ENCODE assay signal across 8 mouse cellular contexts in the genomic region with DNA sequence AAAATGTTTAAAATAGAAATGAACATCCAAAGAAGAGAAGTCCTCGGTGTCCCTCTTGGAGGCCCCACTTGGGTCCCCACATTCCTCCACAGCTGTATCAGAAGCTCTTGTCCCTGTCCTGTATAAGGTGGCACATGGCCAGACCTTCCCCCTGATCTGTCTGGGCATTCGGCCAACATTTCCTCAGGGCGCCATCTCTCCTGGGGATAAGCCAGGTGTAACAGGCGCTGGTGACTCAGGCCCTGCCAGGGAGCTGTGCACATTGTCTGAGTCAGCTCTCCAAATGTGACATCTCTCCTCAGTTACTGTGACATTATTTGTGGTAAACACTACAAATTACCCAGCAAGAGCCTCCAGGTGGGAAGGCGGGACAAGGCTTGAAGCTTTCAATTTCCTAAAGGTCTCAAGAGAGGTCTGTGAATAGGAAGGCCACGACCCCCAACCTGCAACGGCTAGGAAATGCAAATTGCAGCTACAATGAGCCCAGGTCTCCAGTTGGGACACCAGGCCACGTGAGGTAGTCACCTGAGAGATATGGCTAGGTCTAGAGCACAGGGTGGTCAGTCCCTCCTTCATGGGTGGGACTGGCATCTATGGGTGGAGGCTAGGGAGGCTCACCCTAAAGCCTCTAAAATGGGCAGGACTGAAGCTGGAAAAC. TPM values are rescaled to one million over a fixed set of nuclear protein-coding genes. Genes with fewer than 3 reads are reported as not detected.
DNase-seq lines count a peak whose midpoint lies in the region; ATAC-seq and TF ChIP-seq lines count a peak whose summit lies in the region.

No protein-coding gene starts in this region.

- TF ChIP-seq CTCF in gastrocnemius, adult 2 months (IDR thresholded peaks at IDR 0.05): no peak

- peak overlapping the region; percentile 39 for H3K27ac ChIP-seq in gastrocnemius, adult 2 months
- no peak overlapping the region for H3K27ac ChIP-seq in embryonic facial prominence, embryonic 14.5 days (replicated peaks; ENCODE audit: low read depth, low read length)

- H3K36me3 ChIP-seq in embryonic facial prominence, embryonic 14.5 days (ENCODE audit: control insufficient read depth, insufficient read depth, low read length): no peaks in the 10 kb centered on the region

- peak; percentile 56 for DNase-seq in gastrocnemius, adult 2 months
- no peak for DNase-seq in gastrocnemius, postnatal 4 days (ENCODE audit: low spot score in 2 of 2)
- DNase-seq in R1 (ENCODE audit: low read depth, low spot score): peak; percentile 80
- peak; percentile 77 for DNase-seq in embryonic facial prominence, embryonic 14.5 days (ENCODE audit: low spot score)
- peak; percentile 76 for DNase-seq in heart, postnatal 25 days (ENCODE audit: low spot score)
- DNase-seq in layer of hippocampus, postnatal 10 days (ENCODE audit: low spot score in 2 of 2): peak; percentile 63 to 66
- no peak for DNase-seq in spleen, postnatal 10 days (ENCODE audit: low spot score in 2 of 2)

- ATAC-seq in embryonic facial prominence, embryonic 14.5 days (ENCODE audit: low read depth): peak; percentile 84
- ATAC-seq in megakaryocyte-erythroid progenitor cell, adult 5-6 weeks (replicated peaks; ENCODE audit: low FRiP score, low TSS enrichment, poor library complexity, severe bottlenecking): peak; percentile 50

- WGBS in embryonic facial prominence, embryonic 14.5 days: 44% methylated on average over 8 of the region's 8 CpGs

- no peak overlapping the region for H3K9ac ChIP-seq in embryonic facial prominence, embryonic 14.5 days (ENCODE audit: low read depth, low read length)

- H3K4me3 ChIP-seq in gastrocnemius, adult 2 months: no peak overlapping the region
- H3K4me3 ChIP-seq in embryonic facial prominence, embryonic 14.5 days (ENCODE audit: low read depth, low read length): no peak overlapping the region

- H3K4me2 ChIP-seq in embryonic facial prominence, embryonic 14.5 days (ENCODE audit: low read depth, low read length): no peak overlapping the region

- no peaks in the 10 kb centered on the region for H3K9me3 ChIP-seq in embryonic facial prominence, embryonic 14.5 days (ENCODE audit: control insufficient read depth, low read length)

- no peaks in the 10 kb centered on the region for H3K27me3 ChIP-seq in embryonic facial prominence, embryonic 14.5 days (replicated peaks; ENCODE audit: control insufficient read depth, insufficient read depth, low read length)

- no peaks in the 10 kb centered on the region for H3K4me1 ChIP-seq in embryonic facial prominence, embryonic 14.5 days (ENCODE audit: control insufficient read depth, insufficient read depth, low read length)

- intact Hi-C loops in gastrocnemius, adult 2 months (cut with DNase I): no loop called here
- intact Hi-C loops in heart, postnatal 25 days (cut with DNase I): no loop called here

RNA-seq across cellular contexts. Expression of gene Gm10282, which starts 5.9 kb away (rescaled TPM):
- 1 to 10 TPM; 2.8 to 4.8 TPM for total RNA-seq in gastrocnemius, adult 2 months (2021)
- 10 to 100 TPM; 29.3 to 31.8 TPM for total RNA-seq in gastrocnemius, postnatal 4 days (2021)
- polyA plus RNA-seq in embryonic facial prominence, embryonic 14.5 days (2014; fragmentation: Nextera tagmentation; extraction: Ambion mirVana): 23.1 and 26.5 TPM in 2 replicates
- total RNA-seq in heart, postnatal 25 days (2021): 10 to 100 TPM in 1 of 2 experiments, 1 to 10 TPM in 1; 7.6 to 10.1 TPM
- total RNA-seq in layer of hippocampus, postnatal 10 days (2021): 10 to 100 TPM; 10.9 to 15.9 TPM
- total RNA-seq in megakaryocyte-erythroid progenitor cell, adult 5-6 weeks (2014; fragmentation: Nextera tagmentation): 6.8 and 12.5 TPM in 2 replicates
- 7.4 and 11.2 TPM in 2 replicates for total RNA-seq in megakaryocyte-erythroid progenitor cell, adult 5-6 weeks (2017)

RNA-seq across cellular contexts. Expression of gene Klf2, which starts 7.9 kb away (rescaled TPM):
- 10 to 100 TPM in 1 of 2 experiments, 1 to 10 TPM in 1; 9.1 to 38.9 TPM for total RNA-seq in gastrocnemius, adult 2 months (2021)
- total RNA-seq in gastrocnemius, postnatal 4 days (2021): 10 to 100 TPM; 40.0 to 47.7 TPM
- polyA plus RNA-seq in embryonic facial prominence, embryonic 14.5 days (2014; fragmentation: Nextera tagmentation; extraction: Ambion mirVana): 19.9 and 22.1 TPM in 2 replicates
- 10 to 100 TPM; 48.2 to 62.5 TPM for total RNA-seq in heart, postnatal 25 days (2021)
- 10 to 100 TPM; 19.5 to 21.4 TPM for total RNA-seq in layer of hippocampus, postnatal 10 days (2021)
- 4.0 and 4.4 TPM in 2 replicates for total RNA-seq in megakaryocyte-erythroid progenitor cell, adult 5-6 weeks (2014; fragmentation: Nextera tagmentation)
- 2.3 and 5.1 TPM in 2 replicates for total RNA-seq in megakaryocyte-erythroid progenitor cell, adult 5-6 weeks (2017)

Comparison
In these comparisons a context has a peak if more than half of its experiments do, and no peak if none do; other contexts are left out.
1. DNase-seq: peak in gastrocnemius, adult 2 months (single experiment), R1 (single experiment), embryonic facial prominence, embryonic 14.5 days (single experiment), heart, postnatal 25 days (single experiment) and layer of hippocampus, postnatal 10 days (2 of 2); none in gastrocnemius, postnatal 4 days (0 of 2) and spleen, postnatal 10 days (0 of 2).